Mouse (Mus musculus): ENCODE results near the gene Srprb. TPM values are rescaled to one million over a fixed set of nuclear protein-coding genes. Genes with fewer than 3 reads are reported as not detected.
A peak's percentile ranks its signal among the peaks of the same experiment; 100 is the strongest.

Srprb gene
- polyA plus RNA-seq (2015; fragmentation: Nextera tagmentation; extraction: Ambion mirVana) = 39.4 and 40.5 TPM in 2 replicates

DNA sequence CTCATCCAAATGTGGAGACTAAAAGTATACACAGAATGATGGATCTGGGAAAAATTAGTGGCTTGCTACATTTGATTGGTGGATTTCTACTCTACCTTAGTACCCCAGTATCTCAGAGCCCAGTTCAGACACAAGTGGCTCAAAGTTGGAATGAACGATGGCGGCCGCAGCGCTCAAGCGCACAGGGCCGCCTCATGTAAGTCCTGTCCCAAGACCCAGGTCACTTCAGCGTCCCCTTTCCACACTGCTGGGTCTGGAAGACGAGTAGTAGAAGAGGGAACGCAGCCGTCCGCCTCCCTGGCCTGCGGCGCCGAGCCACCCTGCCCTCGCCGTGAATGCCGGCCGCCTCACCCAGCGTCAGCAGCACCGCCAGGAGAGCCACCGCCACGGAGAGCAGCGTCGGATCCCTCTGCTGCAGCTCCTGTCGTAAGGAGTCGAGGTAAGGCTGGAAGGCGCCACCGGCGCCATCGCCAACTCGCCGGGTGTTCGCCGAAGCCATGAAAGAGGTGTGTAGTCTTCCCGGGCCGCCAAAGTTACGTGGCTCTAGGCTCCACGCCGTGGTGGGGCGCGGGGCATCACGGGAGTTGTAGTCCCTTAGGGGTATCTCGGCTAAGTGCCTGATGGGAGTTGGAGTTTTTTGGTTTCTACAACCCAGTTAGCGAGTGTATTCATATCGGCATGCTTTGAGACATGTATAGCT is at the start of gene Srprb:
Gene Srprb, minus strand, starts transcription at position 577 of the 700 bp plus-strand sequence.
- Histone ChIP-seq H3K9me3 (ENCODE audit: low read length) (no peaks in the 10 kb centered on the region), H3K36me3 (ENCODE audit: insufficient read depth, low read length) (peaks cover 17% of the 10 kb centered on the region), H3K4me2 (replicated peaks; ENCODE audit: low read depth, low read length) (peak within 1 kb of the TSS; percentile 78), H3K27me3 (replicated peaks; ENCODE audit: insufficient read depth, low read length) (no peaks in the 10 kb centered on the region), H3K9ac (replicated peaks; ENCODE audit: low read depth) (peak within 1 kb of the TSS; percentile 76), H3K27ac (ENCODE audit: low read length) (peak within 1 kb of the TSS; percentile 80), H3K4me3 (ENCODE audit: low read depth, low read length) (peak within 1 kb of the TSS; percentile 82), H3K4me1 (ENCODE audit: insufficient read depth, low read depth, low read length) (no peaks in the 10 kb centered on the region)
- WGBS = under 1% methylated on average over 44 of the region's 45 CpGs
- DNase-seq (ENCODE audit: low spot score) (peak; percentile 96), ATAC-seq (peak; percentile 100)
- TF ChIP-seq CTCF (IDR thresholded peaks at IDR 0.05) (no peak; the same call in 1 of the 2 replicates), EP300 (IDR thresholded peaks at IDR 0.05) (no peak)

DNA sequence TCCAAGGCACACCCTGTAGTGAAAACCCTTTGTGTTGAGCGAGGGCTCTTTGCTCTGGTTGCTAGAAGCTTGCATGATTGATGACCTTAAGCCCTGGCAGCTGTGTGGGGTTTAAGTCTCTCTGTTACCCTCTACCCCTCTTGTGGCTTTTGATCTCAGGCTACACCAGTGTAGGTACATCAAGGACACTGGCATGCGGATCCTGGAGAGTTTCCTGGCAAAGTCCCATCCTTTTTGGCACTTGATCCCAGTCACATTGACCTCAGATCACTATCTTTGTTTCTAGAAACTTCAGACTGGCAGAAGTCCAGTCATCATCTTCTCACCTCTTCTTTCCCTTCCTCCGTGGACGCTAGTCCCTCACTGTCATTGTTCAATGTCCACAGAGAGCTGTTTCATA is 46.7 kb upstream of the Srprb start:
- Histone ChIP-seq H3K4me2 (replicated peaks; ENCODE audit: low read depth, low read length) (no peak overlapping the region), H3K9me3 (ENCODE audit: low read length) (0 out of 2 replicates have a peak, but pooled peaks cover 1% of the 10 kb centered on the region), H3K4me3 (ENCODE audit: low read depth, low read length) (no peak overlapping the region), H3K4me1 (ENCODE audit: insufficient read depth, low read depth, low read length) (no peaks in the 10 kb centered on the region), H3K36me3 (ENCODE audit: insufficient read depth, low read length) (no peaks in the 10 kb centered on the region), H3K27me3 (replicated peaks; ENCODE audit: insufficient read depth, low read length) (no peaks in the 10 kb centered on the region), H3K9ac (replicated peaks; ENCODE audit: low read depth) (no peak overlapping the region), H3K27ac (ENCODE audit: low read length) (no peak overlapping the region)
- no peak for ATAC-seq
- TF ChIP-seq CTCF (IDR thresholded peaks at IDR 0.05) = no peak
- TF ChIP-seq EP300 (IDR thresholded peaks at IDR 0.05) = no peak
- 25% methylated on average over 4 of the region's 4 CpGs for WGBS
- no peak for DNase-seq (ENCODE audit: low spot score)

DNA sequence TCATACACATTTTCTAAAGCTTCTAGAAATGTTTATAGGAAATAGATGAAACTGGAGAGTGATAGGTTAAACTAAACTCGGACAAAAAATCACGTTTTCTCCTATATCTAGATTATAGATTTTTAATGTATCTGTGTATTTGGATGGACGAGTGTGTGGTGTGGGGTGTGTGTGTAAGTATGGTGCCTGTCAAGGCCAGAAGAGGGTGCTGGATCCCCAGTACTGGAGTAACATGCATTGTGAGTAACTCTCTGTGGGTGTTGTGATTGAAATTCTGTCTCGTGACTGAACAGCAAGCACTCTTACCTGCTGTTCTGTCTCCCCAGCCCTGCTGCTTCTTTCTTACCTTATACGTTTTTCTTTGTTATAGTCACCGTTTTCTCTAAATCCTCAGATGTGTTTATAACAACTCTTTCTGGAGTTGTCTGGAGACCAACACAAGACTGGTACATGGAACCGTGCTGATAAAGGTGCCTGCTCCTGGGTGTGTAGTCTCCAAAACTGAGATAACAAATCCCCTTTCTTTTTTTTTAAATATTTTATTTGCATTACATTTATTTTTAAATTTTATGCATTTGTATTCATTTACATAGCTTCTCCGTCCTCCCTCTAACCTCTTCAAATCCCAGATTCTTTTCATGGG is 44.7 kb upstream of the Srprb start:
- ATAC-seq (no peak), DNase-seq (ENCODE audit: low spot score) (no peak)
- H3K9ac ChIP-seq (replicated peaks; ENCODE audit: low read depth) = no peak overlapping the region
- H3K4me1 ChIP-seq (ENCODE audit: insufficient read depth, low read depth, low read length) = no peaks in the 10 kb centered on the region
- no peak overlapping the region for H3K4me2 ChIP-seq (replicated peaks; ENCODE audit: low read depth, low read length)
- H3K27ac ChIP-seq (ENCODE audit: low read length) = no peak overlapping the region
- TF ChIP-seq EP300 (IDR thresholded peaks at IDR 0.05) (no peak), CTCF (IDR thresholded peaks at IDR 0.05) (peak; percentile 38)
- H3K27me3 ChIP-seq (replicated peaks; ENCODE audit: insufficient read depth, low read length) = no peaks in the 10 kb centered on the region
- H3K9me3 ChIP-seq (ENCODE audit: low read length) = no peaks in the 10 kb centered on the region
- no peak overlapping the region for H3K4me3 ChIP-seq (ENCODE audit: low read depth, low read length)
- WGBS = 80% methylated on average over 8 of the region's 8 CpGs
- no peaks in the 10 kb centered on the region for H3K36me3 ChIP-seq (ENCODE audit: insufficient read depth, low read length)

DNA sequence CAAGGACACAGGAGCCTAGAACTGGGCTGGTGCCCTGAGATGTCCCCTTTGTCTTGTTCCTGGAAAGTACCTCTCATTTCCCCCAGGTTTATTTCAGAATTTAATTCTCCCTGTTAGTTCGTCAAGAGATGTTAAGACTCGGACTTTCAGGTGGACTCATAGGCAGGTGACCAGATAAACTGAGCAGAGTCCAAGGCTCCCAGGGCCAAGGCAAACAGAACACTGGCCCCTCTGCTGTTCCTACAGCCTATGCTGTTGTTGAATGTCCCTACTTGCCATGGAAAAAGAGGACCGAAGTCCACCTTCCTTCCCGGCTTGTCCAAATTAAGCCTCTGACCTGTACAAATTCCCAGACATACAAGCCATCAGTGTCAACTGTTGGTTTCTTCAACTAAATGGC is 41.7 kb upstream of the Srprb start:
- Histone ChIP-seq H3K27ac (ENCODE audit: low read length) (no peak overlapping the region), H3K9me3 (ENCODE audit: low read length) (no peaks in the 10 kb centered on the region), H3K4me3 (ENCODE audit: low read depth, low read length) (no peak overlapping the region), H3K4me2 (replicated peaks; ENCODE audit: low read depth, low read length) (no peak overlapping the region), H3K36me3 (ENCODE audit: insufficient read depth, low read length) (no peaks in the 10 kb centered on the region), H3K27me3 (replicated peaks; ENCODE audit: insufficient read depth, low read length) (no peaks in the 10 kb centered on the region), H3K9ac (replicated peaks; ENCODE audit: low read depth) (no peak overlapping the region), H3K4me1 (ENCODE audit: insufficient read depth, low read depth, low read length) (no peaks in the 10 kb centered on the region)
- DNase-seq (ENCODE audit: low spot score) (no peak), ATAC-seq (no peak)
- no peak for TF ChIP-seq CTCF (IDR thresholded peaks at IDR 0.05)
- TF ChIP-seq EP300 (IDR thresholded peaks at IDR 0.05) = no peak
- WGBS = 93% methylated on average over 4 of the region's 4 CpGs

DNA sequence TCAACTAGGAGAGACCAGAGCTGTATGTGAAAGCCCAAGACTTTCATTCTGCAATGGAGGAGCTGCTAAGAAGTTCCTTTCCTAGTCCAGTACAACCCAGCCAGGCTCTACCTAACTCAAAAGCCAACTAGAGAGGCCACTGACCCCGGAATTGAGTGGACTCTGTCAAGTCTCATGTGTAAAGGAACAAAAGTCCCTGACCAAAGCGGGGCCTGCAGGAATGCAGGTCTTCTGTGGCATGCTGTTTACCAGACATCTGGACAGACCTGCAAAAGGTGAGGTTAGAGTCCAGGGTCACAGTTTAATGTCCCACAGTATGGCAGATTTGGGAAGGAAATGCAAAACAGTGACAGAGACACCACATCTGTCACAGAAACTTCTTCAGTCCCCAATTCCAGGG is 39.3 kb upstream of the Srprb start:
- H3K36me3 ChIP-seq (ENCODE audit: insufficient read depth, low read length) = no peaks in the 10 kb centered on the region
- H3K4me2 ChIP-seq (replicated peaks; ENCODE audit: low read depth, low read length) = no peak overlapping the region
- WGBS = 77% methylated on average over 2 of the region's 2 CpGs
- TF ChIP-seq CTCF (IDR thresholded peaks at IDR 0.05) (no peak), EP300 (IDR thresholded peaks at IDR 0.05) (no peak)
- DNase-seq (ENCODE audit: low spot score) = no peak
- H3K27me3 ChIP-seq (replicated peaks; ENCODE audit: insufficient read depth, low read length) = no peaks in the 10 kb centered on the region
- H3K4me3 ChIP-seq (ENCODE audit: low read depth, low read length) = no peak overlapping the region
- no peak overlapping the region for H3K27ac ChIP-seq (ENCODE audit: low read length)
- no peaks in the 10 kb centered on the region for H3K4me1 ChIP-seq (ENCODE audit: insufficient read depth, low read depth, low read length)
- no peak overlapping the region for H3K9ac ChIP-seq (replicated peaks; ENCODE audit: low read depth)
- no peaks in the 10 kb centered on the region for H3K9me3 ChIP-seq (ENCODE audit: low read length)
- ATAC-seq = no peak

DNA sequence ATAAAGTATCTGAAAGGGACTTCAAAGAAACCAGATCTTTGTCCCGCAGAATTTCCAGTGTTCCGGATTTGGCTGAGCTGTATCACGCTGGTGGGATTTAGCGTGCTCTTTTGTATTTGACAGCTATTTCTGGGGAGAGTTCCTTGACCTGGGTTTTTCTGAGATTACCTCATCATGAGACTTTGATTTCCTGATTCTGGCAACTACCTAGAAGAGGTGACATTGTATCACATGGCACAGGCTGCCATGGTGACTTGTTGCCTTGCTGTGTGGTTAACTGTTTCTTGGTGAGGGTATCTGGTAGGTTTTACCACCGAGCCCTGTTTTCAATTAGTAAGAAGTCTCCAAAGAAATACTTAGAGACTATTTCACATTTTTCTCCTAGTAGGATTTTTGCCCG is 37.5 kb upstream of the Srprb start:
- Histone ChIP-seq H3K9ac (replicated peaks; ENCODE audit: low read depth) (no peak overlapping the region), H3K27ac (ENCODE audit: low read length) (no peak overlapping the region), H3K27me3 (replicated peaks; ENCODE audit: insufficient read depth, low read length) (no peaks in the 10 kb centered on the region), H3K4me1 (ENCODE audit: insufficient read depth, low read depth, low read length) (peaks cover 6% of the 10 kb centered on the region; the same call in 1 of the 2 replicates), H3K9me3 (ENCODE audit: low read length) (no peaks in the 10 kb centered on the region), H3K4me3 (ENCODE audit: low read depth, low read length) (no peak overlapping the region), H3K4me2 (replicated peaks; ENCODE audit: low read depth, low read length) (no peak overlapping the region), H3K36me3 (ENCODE audit: insufficient read depth, low read length) (no peaks in the 10 kb centered on the region)
- no peak for DNase-seq (ENCODE audit: low spot score)
- no peak for ATAC-seq
- 94% methylated on average over 6 of the region's 6 CpGs for WGBS
- TF ChIP-seq EP300 (IDR thresholded peaks at IDR 0.05) = no peak
- TF ChIP-seq CTCF (IDR thresholded peaks at IDR 0.05) = no peak
